Mouse (Mus musculus) embryonic facial prominence, embryonic 12.5 days (tissue): ENCODE measurements around the gene Fsip1. TPM values are rescaled to one million over a fixed set of nuclear protein-coding genes. Genes with fewer than 3 reads are reported as not detected.

Experiments used
- ATAC-seq: fragments of 200-750 bp; cut with Nextera tagmentation; 2 replicates; pipeline ENCODE4 v1.8.0; 2017; ENCODE audit not compliant: insufficient number of reproducible peaks, insufficient read depth, low FRiP score, low TSS enrichment
- H3K27ac ChIP-seq: fragments of 300-500 bp; sonication (generic); 2 replicates; pipeline ENCODE4 v1.5.1; 2016; ENCODE audit warnings: mild to moderate bottlenecking
- H3K27me3 ChIP-seq: fragments of 300-500 bp; sonication (generic); 2 replicates; pipeline ENCODE4 v1.6.1; 2016; ENCODE audit warnings: mild to moderate bottlenecking, moderate library complexity
- H3K36me3 ChIP-seq: fragments of 300-500 bp; sonication (generic); 2 replicates; pipeline ENCODE4 v1.6.1; 2016; ENCODE audit warnings: mild to moderate bottlenecking
- H3K4me1 ChIP-seq: fragments of 300-500 bp; sonication (generic); 2 replicates; pipeline ENCODE4 v1.6.1; 2016
- H3K4me2 ChIP-seq: fragments of 300-500 bp; sonication (generic); replicated peaks from 2 replicates; pipeline ENCODE4 v1.6.1; 2016; ENCODE audit warnings: mild to moderate bottlenecking, moderate library complexity
- H3K4me3 ChIP-seq: fragments of 300-500 bp; sonication (generic); 2 replicates; pipeline ENCODE4 v1.5.1; 2016; ENCODE audit warnings: mild to moderate bottlenecking
- H3K9ac ChIP-seq: fragments of 300-500 bp; sonication (generic); 2 replicates; pipeline ENCODE4 v1.6.1; 2016; ENCODE audit warnings: mild to moderate bottlenecking, moderate library complexity
- H3K9me3 ChIP-seq: fragments of 300-500 bp; sonication (generic); 2 replicates; pipeline ENCODE4 v1.6.1; 2016; ENCODE audit warnings: mild to moderate bottlenecking, moderate library complexity
- WGBS: fragments of 180-500 bp; shearing (Covaris S2); methylation state at CpG from one replicate; pipeline ENCODE4 v1.1.7; 2016; 5-methylcytosine and 5-hydroxymethylcytosine counted together
- polyA plus RNA-seq: library from polyadenylated mRNA; unstranded; fragments of >200 nt; fragmentation: Nextera tagmentation; extraction: Ambion mirVana; gene quantifications from 2 replicates; pipeline ENCODE4 v1.2.1, GENCODE M21; 2016

Fsip1 gene
- polyA plus RNA-seq, 1 experiment from 2014 or later = 1.9 TPM

- peaks cover 2% of the 10 kb centered on the region; the same call in 1 of the 2 replicates for H3K4me1 ChIP-seq
These were observed 7.8 kb downstream of the Fsip1 start for GRCm38 (mm10) chr2:118248966-118249365.

GRCm38 (mm10) chr2:118248016-118248415 lies 8.8 kb downstream of the Fsip1 start:
- Histone ChIP-seq H3K27ac (no peak overlapping the region), H3K9ac (no peak overlapping the region), H3K4me1 (peaks cover 2% of the 10 kb centered on the region; the same call in 1 of the 2 replicates), H3K36me3 (no peaks in the 10 kb centered on the region), H3K9me3 (no peaks in the 10 kb centered on the region), H3K4me2 (no peak overlapping the region), H3K27me3 (no peaks in the 10 kb centered on the region), H3K4me3 (no peak overlapping the region)
- ATAC-seq = no peak
- WGBS = 43% methylated on average over 2 of the region's 2 CpGs

More at GRCm38 (mm10) chr2:118248966-118249365, 7.8 kb downstream of the Fsip1 start:
- Histone ChIP-seq H3K27ac (no peak overlapping the region), H3K9me3 (no peaks in the 10 kb centered on the region), H3K27me3 (no peaks in the 10 kb centered on the region), H3K4me3 (no peak overlapping the region), H3K9ac (no peak overlapping the region), H3K4me2 (no peak overlapping the region), H3K36me3 (no peaks in the 10 kb centered on the region)
- WGBS = 72% methylated on average over 12 of the region's 12 CpGs
- ATAC-seq = no peak

- no peaks in the 10 kb centered on the region for H3K27me3 ChIP-seq
- H3K4me2 ChIP-seq = no peak overlapping the region
- H3K9ac ChIP-seq = no peak overlapping the region
- H3K27ac ChIP-seq = no peak overlapping the region
- 11% methylated on average over 10 of the region's 10 CpGs for WGBS
- H3K4me3 ChIP-seq = no peak overlapping the region
- H3K9me3 ChIP-seq = no peaks in the 10 kb centered on the region
- no peak for ATAC-seq
- no peaks in the 10 kb centered on the region for H3K36me3 ChIP-seq
- peaks cover 2% of the 10 kb centered on the region; the same call in 1 of the 2 replicates for H3K4me1 ChIP-seq
These were observed 10.9 kb downstream of the Fsip1 start for GRCm38 (mm10) chr2:118245914-118246313.

GRCm38 (mm10) chr2:118236196-118236595 lies 20.6 kb downstream of the Fsip1 start:
- Histone ChIP-seq H3K9me3 (no peaks in the 10 kb centered on the region), H3K9ac (no peak overlapping the region), H3K36me3 (no peaks in the 10 kb centered on the region), H3K27ac (no peak overlapping the region), H3K27me3 (no peaks in the 10 kb centered on the region), H3K4me1 (peaks cover 8% of the 10 kb centered on the region; the same call in 1 of the 2 replicates), H3K4me3 (no peak overlapping the region), H3K4me2 (no peak overlapping the region)
- WGBS = 40% methylated on average over 7 of the region's 7 CpGs
- ATAC-seq = no peak

- no peaks in the 10 kb centered on the region for H3K27me3 ChIP-seq
- no peak overlapping the region for H3K4me3 ChIP-seq
- no peak overlapping the region for H3K27ac ChIP-seq
- no peaks in the 10 kb centered on the region for H3K36me3 ChIP-seq
- no peak overlapping the region for H3K9ac ChIP-seq
- no peaks in the 10 kb centered on the region for H3K9me3 ChIP-seq
- ATAC-seq = no peak
- no peak overlapping the region for H3K4me2 ChIP-seq
- 66% methylated on average over 3 of the region's 3 CpGs for WGBS
- H3K4me1 ChIP-seq = peaks cover 8% of the 10 kb centered on the region; the same call in 1 of the 2 replicates
These were observed 21.2 kb downstream of the Fsip1 start for GRCm38 (mm10) chr2:118235614-118236013.

GRCm38 (mm10) chr2:118230544-118230943 lies 26.2 kb downstream of the Fsip1 start:
- peaks cover under 1% of the 10 kb centered on the region; the same call in 1 of the 2 replicates for H3K4me1 ChIP-seq
- no peaks in the 10 kb centered on the region for H3K9me3 ChIP-seq
- no peak overlapping the region for H3K4me3 ChIP-seq
- 66% methylated on average over 3 of the region's 3 CpGs for WGBS
- no peak overlapping the region for H3K27ac ChIP-seq
- ATAC-seq = no peak
- no peak overlapping the region for H3K4me2 ChIP-seq
- H3K36me3 ChIP-seq = no peaks in the 10 kb centered on the region
- H3K9ac ChIP-seq = no peak overlapping the region
- H3K27me3 ChIP-seq = no peaks in the 10 kb centered on the region

GRCm38 (mm10) chr2:118228486-118229079 lies 28.2 kb downstream of the Fsip1 start:
- H3K9me3 ChIP-seq = no peaks in the 10 kb centered on the region
- H3K4me3 ChIP-seq = no peak overlapping the region
- H3K27me3 ChIP-seq = no peaks in the 10 kb centered on the region
- WGBS = 95% methylated on average over 4 of the region's 4 CpGs
- no peaks in the 10 kb centered on the region for H3K36me3 ChIP-seq
- H3K4me2 ChIP-seq = no peak overlapping the region
- ATAC-seq = no peak
- H3K27ac ChIP-seq = no peak overlapping the region
- H3K9ac ChIP-seq = no peak overlapping the region
- 0 out of 2 replicates have a peak, but pooled peaks cover 4% of the 10 kb centered on the region for H3K4me1 ChIP-seq

- 64% methylated on average over 10 of the region's 10 CpGs for WGBS
- no peak for ATAC-seq
These were observed 31.3 kb downstream of the Fsip1 start for GRCm38 (mm10) chr2:118225316-118226041.

GRCm38 (mm10) chr2:118217993-118218595 lies 38.7 kb downstream of the Fsip1 start:
- 68% methylated on average over 4 of the region's 4 CpGs for WGBS
- Histone ChIP-seq H3K27me3 (no peaks in the 10 kb centered on the region), H3K9ac (no peak overlapping the region), H3K9me3 (no peaks in the 10 kb centered on the region), H3K4me3 (no peak overlapping the region), H3K4me2 (no peak overlapping the region), H3K4me1 (no peaks in the 10 kb centered on the region), H3K36me3 (no peaks in the 10 kb centered on the region), H3K27ac (no peak overlapping the region)
- ATAC-seq = no peak

More at GRCm38 (mm10) chr2:118225316-118226041, 31.3 kb downstream of the Fsip1 start:
- Histone ChIP-seq H3K27ac (no peak overlapping the region), H3K4me2 (no peak overlapping the region), H3K4me3 (no peak overlapping the region), H3K9ac (no peak overlapping the region), H3K4me1 (0 out of 2 replicates have a peak, but pooled peaks cover 4% of the 10 kb centered on the region), H3K27me3 (no peaks in the 10 kb centered on the region), H3K9me3 (no peaks in the 10 kb centered on the region), H3K36me3 (no peaks in the 10 kb centered on the region)

- H3K27me3 ChIP-seq = no peaks in the 10 kb centered on the region
- H3K4me2 ChIP-seq = no peak overlapping the region
- 80% methylated on average over 5 of the region's 5 CpGs for WGBS
- H3K9ac ChIP-seq = no peak overlapping the region
- H3K4me3 ChIP-seq = no peak overlapping the region
- no peaks in the 10 kb centered on the region for H3K4me1 ChIP-seq
- no peak overlapping the region for H3K27ac ChIP-seq
- no peak for ATAC-seq
- H3K36me3 ChIP-seq = no peaks in the 10 kb centered on the region
- no peaks in the 10 kb centered on the region for H3K9me3 ChIP-seq
These were observed 47.1 kb downstream of the Fsip1 start for GRCm38 (mm10) chr2:118209712-118210111.

GRCm38 (mm10) chr2:118208651-118209050 lies 48.1 kb downstream of the Fsip1 start:
- no peak overlapping the region for H3K4me3 ChIP-seq
- H3K36me3 ChIP-seq = no peaks in the 10 kb centered on the region
- ATAC-seq = no peak
- no peaks in the 10 kb centered on the region for H3K27me3 ChIP-seq
- 42% methylated on average over 5 of the region's 5 CpGs for WGBS
- H3K9me3 ChIP-seq = no peaks in the 10 kb centered on the region
- no peak overlapping the region for H3K27ac ChIP-seq
- no peak overlapping the region for H3K9ac ChIP-seq
- peaks cover 9% of the 10 kb centered on the region; the same call in 1 of the 2 replicates for H3K4me1 ChIP-seq
- no peak overlapping the region for H3K4me2 ChIP-seq
